Mouse (Mus musculus): ENCODE measurements around the gene Atp2c1. TPM values are rescaled to one million over a fixed set of nuclear protein-coding genes. Genes with fewer than 3 reads are reported as not detected.

The Atp2c1 gene
- polyA plus RNA-seq (2015; fragmentation: Nextera tagmentation; extraction: Ambion mirVana) = 38.1 and 41.2 TPM in 2 replicates

DNA sequence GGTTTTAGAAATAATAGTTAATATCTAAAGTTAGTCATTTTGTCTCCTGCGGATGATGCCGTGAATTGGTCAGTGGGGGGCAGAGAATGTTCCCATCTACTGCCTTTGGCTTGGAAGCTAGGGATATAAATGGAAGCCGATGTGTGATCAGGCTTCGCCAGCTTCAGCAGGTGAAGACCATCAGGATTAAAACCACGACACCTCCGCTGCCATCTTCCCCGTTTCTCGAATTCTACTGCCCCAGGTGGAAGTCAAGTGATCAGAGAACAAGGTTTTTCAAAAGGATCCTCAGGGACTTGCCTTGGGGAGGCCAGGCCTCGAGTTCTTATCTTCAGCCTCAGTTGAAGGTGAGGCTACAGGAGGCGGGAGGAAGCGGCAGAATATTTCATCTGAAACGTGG is at the start of gene Atp2c1:
Gene Atp2c1 (minus strand): TSS at position 101 of the 400 bp plus-strand sequence.

DNA sequence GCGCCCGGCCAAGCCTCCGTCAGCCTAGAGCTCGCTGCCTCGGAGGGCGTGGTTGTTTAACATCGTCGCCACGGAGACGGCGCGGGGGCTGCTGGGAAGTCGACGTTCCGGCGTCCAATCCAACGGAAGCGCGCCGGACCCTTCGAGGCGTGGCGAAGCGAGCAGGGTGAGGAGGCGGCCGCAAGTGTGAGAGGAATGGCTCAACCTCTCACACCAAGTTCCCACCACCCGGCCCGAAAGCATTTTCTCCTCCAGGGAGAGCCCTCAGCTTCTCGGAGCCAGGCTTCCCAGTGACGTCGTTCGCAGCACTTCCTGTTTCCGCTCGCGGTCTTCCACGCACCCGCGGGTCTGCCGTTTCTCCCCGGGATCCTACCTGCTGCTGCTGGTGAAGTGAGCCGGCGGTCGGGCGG is 131.9 kb downstream of the Atp2c1 start, which contains the start of the genes Aste1 and Nek11:
Gene Aste1 (plus strand): TSS at position 175 of the 410 bp plus-strand sequence.
Gene Nek11 (minus strand): TSS at position 307 of the 410 bp plus-strand sequence.

Other genes starting within 250 kb of the Atp2c1 start
- gene Aste1, start 131.9 kb downstream of the Atp2c1 start, polyA plus RNA-seq (2015; fragmentation: Nextera tagmentation; extraction: Ambion mirVana) = 6.3 and 6.4 TPM in 2 replicates
- 0.10 and 0.12 TPM in 2 replicates for gene Nek11, start 131.8 kb downstream of the Atp2c1 start, polyA plus RNA-seq (2015; fragmentation: Nextera tagmentation; extraction: Ambion mirVana)
- 7.8 and 8.8 TPM in 2 replicates for gene Pik3r4, start 115.7 kb upstream of the Atp2c1 start, polyA plus RNA-seq (2015; fragmentation: Nextera tagmentation; extraction: Ambion mirVana)

All from skeletal muscle tissue, postnatal 0 days (tissue).